Mouse (Mus musculus) thymus, postnatal 4 days (tissue): ENCODE measurements around the gene Pmm2.
A peak's percentile ranks its signal among the peaks of the same experiment; 100 is the strongest.

Experiments
- DNase-seq: peaks from one replicate; pipeline ENCODE4 v3.0.0; 2021

Pmm2 gene

GRCm38 (mm10) chr16:8685087-8685486 is 47.6 kb downstream of the Pmm2 start:
- no peak for DNase-seq

GRCm38 (mm10) chr16:8686121-8686870 is 48.8 kb downstream of the Pmm2 start:
- peak; percentile 85 for DNase-seq

- no peak for DNase-seq
These were observed 49.5 kb downstream of the Pmm2 start for GRCm38 (mm10) chr16:8686871-8687535.

GRCm38 (mm10) chr16:8687559-8688112 is 50.2 kb downstream of the Pmm2 start:
- no peak for DNase-seq

GRCm38 (mm10) chr16:8689979-8690656 is 52.6 kb downstream of the Pmm2 start:
- no peak for DNase-seq

- DNase-seq: no peak
These were observed 53.7 kb downstream of the Pmm2 start for GRCm38 (mm10) chr16:8691206-8691605.

- no peak for DNase-seq
These were observed 62.1 kb downstream of the Pmm2 start for GRCm38 (mm10) chr16:8699556-8699955.

GRCm38 (mm10) chr16:8700586-8700985 is 63.1 kb downstream of the Pmm2 start:
- no peak for DNase-seq

- DNase-seq: no peak
These were observed 74.5 kb downstream of the Pmm2 start for GRCm38 (mm10) chr16:8711998-8712397.
